Mouse (Mus musculus) MEL (cell line): ENCODE data around the gene Lca5. TPM values are rescaled to one million over a fixed set of nuclear protein-coding genes. Genes with fewer than 3 reads are reported as not detected.

Experiments
- DNase-seq: peaks from one replicate; pipeline ENCODE4 v3.0.0; 2011; ENCODE audit warnings: low read depth, low spot score
- H3K27ac ChIP-seq: 2 replicates; pipeline ENCODE4 v1.5.1; 2012; ENCODE audit warnings: low read depth, mild to moderate bottlenecking, control low read depth, low read length, moderate library complexity; ENCODE audit not compliant: control insufficient read depth
- H3K27me3 ChIP-seq, 2 experiments: fragments of 150-350 bp in 1 of 2; sonication (generic) in 1 of 2; 2 replicates each; pipeline ENCODE4 v1.6.1; 2012; ENCODE audit warnings: low read length in 2 of 2, mild to moderate bottlenecking in 2 of 2, improper control_type of control experiment in 1 of 2, moderate library complexity in 1 of 2; ENCODE audit not compliant: insufficient read depth in 2 of 2, control insufficient read depth in 1 of 2
- H3K36me3 ChIP-seq, 2 experiments: 2 replicates each; pipeline ENCODE4 v1.6.1; 2012 to 2014; ENCODE audit warnings: low read length in 2 of 2, improper control_type of control experiment in 1 of 2, inconsistent platforms in 1 of 2, mild to moderate bottlenecking in 1 of 2; ENCODE audit not compliant: insufficient read depth in 2 of 2, control insufficient read depth in 1 of 2
- H3K4me1 ChIP-seq, 2 experiments: fragments of 150-350 bp in 1 of 2; sonication (generic) in 1 of 2; 2 replicates each; pipeline ENCODE4 v1.6.1; 2012; ENCODE audit warnings: low read length in 2 of 2, improper control_type of control experiment in 1 of 2, mild to moderate bottlenecking in 1 of 2; ENCODE audit not compliant: insufficient read depth in 2 of 2, control insufficient read depth in 1 of 2
- H3K4me3 ChIP-seq, 2 experiments: fragments of 150-350 bp in 1 of 2; sonication (generic) in 1 of 2; 2 replicates each; pipeline ENCODE4 v1.5.1; 2012; ENCODE audit warnings: low read depth in 2 of 2, low read length in 2 of 2, mild to moderate bottlenecking in 2 of 2, moderate library complexity in 2 of 2, control low read depth in 1 of 2, improper control_type of control experiment in 1 of 2; ENCODE audit not compliant: control insufficient read depth in 1 of 2, insufficient read depth in 1 of 2
- H3K79me2 ChIP-seq: 2 replicates; pipeline ENCODE4 v1.6.1; 2012; ENCODE audit warnings: mild to moderate bottlenecking, low read length, moderate library complexity; ENCODE audit not compliant: control insufficient read depth, poor library complexity, insufficient read depth
- H3K9ac ChIP-seq: 2 replicates; pipeline ENCODE4 v1.6.1; 2012; ENCODE audit warnings: low read depth, mild to moderate bottlenecking, control low read depth, low read length, moderate library complexity; ENCODE audit not compliant: control insufficient read depth, poor library complexity, severe bottlenecking
- H3K9me3 ChIP-seq: fragments of 150-350 bp; sonication (generic); replicated peaks from 2 replicates; pipeline ENCODE4 v1.6.1; 2012; ENCODE audit warnings: mild to moderate bottlenecking, low read length, improper control_type of control experiment, moderate library complexity; ENCODE audit not compliant: insufficient read depth
- BHLHE40 ChIP-seq: IDR thresholded peaks from 2 replicates; pipeline ENCODE4 v1.6.1; 2012; ENCODE audit warnings: low read depth, mild to moderate bottlenecking, inconsistent platforms, low read length, improper control_type of control experiment, borderline replicate concordance
- MAFK ChIP-seq: IDR thresholded peaks from 2 replicates; pipeline ENCODE4 v1.6.1; 2011; ENCODE audit warnings: low read depth, mild to moderate bottlenecking, low read length, improper control_type of control experiment, borderline replicate concordance
- MAX ChIP-seq: IDR thresholded peaks from 2 replicates; pipeline ENCODE4 v1.6.1; 2011; ENCODE audit warnings: low read length, improper control_type of control experiment
- MXI1 ChIP-seq: IDR thresholded peaks from 2 replicates; pipeline ENCODE4 v1.6.1; 2011; ENCODE audit warnings: mild to moderate bottlenecking, low read depth, low read length, improper control_type of control experiment
- MYC ChIP-seq: IDR thresholded peaks from 2 replicates; pipeline ENCODE4 v1.6.1; 2011; ENCODE audit warnings: low read depth, mild to moderate bottlenecking, low read length, improper control_type of control experiment, moderate library complexity
- NELFE ChIP-seq: IDR thresholded peaks from 2 replicates; pipeline ENCODE4 v1.6.1; 2011; ENCODE audit warnings: low read depth, low read length, improper control_type of control experiment
- NRF1 ChIP-seq: IDR thresholded peaks from 2 replicates; pipeline ENCODE4 v1.6.1; 2014; ENCODE audit warnings: low read depth, mild to moderate bottlenecking, inconsistent platforms, low read length, improper control_type of control experiment, moderate library complexity; ENCODE audit not compliant: poor library complexity, insufficient read depth, severe bottlenecking
- RAD21 ChIP-seq: IDR thresholded peaks from 2 replicates; pipeline ENCODE4 v1.6.1; 2011; ENCODE audit warnings: mild to moderate bottlenecking, low read depth, low read length, improper control_type of control experiment
- TAL1 ChIP-seq: IDR thresholded peaks from 2 replicates; pipeline ENCODE4 v1.6.1; 2012; ENCODE audit warnings: mild to moderate bottlenecking, inconsistent platforms, low read length, moderate library complexity, mixed read lengths
- TBP ChIP-seq: IDR thresholded peaks from 2 replicates; pipeline ENCODE4 v1.8.0; 2011; ENCODE audit warnings: low read depth, low read length, improper control_type of control experiment
- USF2 ChIP-seq, 2 experiments: IDR thresholded peaks; 2 replicates each; pipeline ENCODE4 v1.6.1; 2011 to 2012; ENCODE audit warnings: improper control_type of control experiment in 2 of 2, low read length in 2 of 2, borderline replicate concordance in 1 of 2, inconsistent platforms in 1 of 2, low read depth in 1 of 2, mild to moderate bottlenecking in 1 of 2; ENCODE audit not compliant: insufficient read depth in 1 of 2
- ZKSCAN1 ChIP-seq: IDR thresholded peaks from 2 replicates; pipeline ENCODE4 v1.6.1; 2012; ENCODE audit warnings: low read depth, mild to moderate bottlenecking, inconsistent platforms, low read length, improper control_type of control experiment, moderate library complexity
- ZNF384 ChIP-seq: IDR thresholded peaks from 2 replicates; pipeline ENCODE4 v1.6.1; 2012; ENCODE audit warnings: low read depth, mild to moderate bottlenecking, inconsistent platforms, low read length, improper control_type of control experiment
- polyA plus RNA-seq, 2 experiments: library from polyadenylated mRNA; stranded (reverse) in 1 of 2; unstranded in 1 of 2; fragments of >175 nt in 1 of 2; fragments of >200 nt in 1 of 2; gene quantifications; 2 replicates each; pipeline versions ENCODE4 v1.2.1 to v1.2.4; 2012; ENCODE audit warnings: low replicate concordance in 2 of 2, low read depth in 1 of 2; ENCODE audit not compliant: insufficient read length in 2 of 2, insufficient read depth in 1 of 2, missing spikeins in 1 of 2
- total RNA-seq: library from RNA; depleted of rRNA; stranded (reverse); fragments of 300-350 nt; gene quantifications from 2 replicates; pipeline ENCODE4 v1.2.3, GENCODE M21; 2012; rRNA removed

The Lca5 gene
- total RNA-seq (not detected in 2 replicates), polyA plus RNA-seq (not detected)

GRCm38 (mm10) chr9:83440392-83441357, at the start of gene Lca5:
TSS of gene Lca5 (minus strand) at chr9:83441127.
- Histone ChIP-seq H3K4me1 (no peaks in the 10 kb centered on the region), H3K4me3 (no peak within 1 kb of the TSS), H3K27me3 (no peaks in the 10 kb centered on the region), H3K27ac (no peak within 1 kb of the TSS), H3K9ac (no peak within 1 kb of the TSS), H3K9me3 (no peaks in the 10 kb centered on the region), H3K36me3 (no peaks in the 10 kb centered on the region), H3K79me2 (no peaks in the 10 kb centered on the region)
- DNase-seq: no peak
- TF ChIP-seq RAD21 (no peak), MAFK (no peak), MXI1 (no peak), MAX (no peak), MYC (no peak), TAL1 (no peak), ZKSCAN1 (no peak), ZNF384 (no peak), TBP (no peak)

GRCm38 (mm10) chr9:83488491-83489210, 47.7 kb upstream of the Lca5 start:
- no peaks in the 10 kb centered on the region for H3K36me3 ChIP-seq
- no peak for TF ChIP-seq BHLHE40
- no peak for TF ChIP-seq NRF1
- TF ChIP-seq NELFE: no peak
- no peak for TF ChIP-seq USF2 (IDR thresholded peaks at IDR 0.05; ENCODE audit: borderline replicate concordance in 1 of 2, insufficient read depth in 1 of 2, low read depth in 1 of 2, low read length in 2 of 2)
- TF ChIP-seq, all 39 proteins: peak for 0
- Histone ChIP-seq H3K4me3 (no peak overlapping the region), H3K4me1 (no peaks in the 10 kb centered on the region), H3K9ac (no peak overlapping the region), H3K27ac (no peak overlapping the region), H3K9me3 (no peaks in the 10 kb centered on the region), H3K27me3 (no peaks in the 10 kb centered on the region), H3K79me2 (no peaks in the 10 kb centered on the region)
- no peak for DNase-seq
